Mouse (Mus musculus): ENCODE data around the gene Chn1. TPM values are rescaled to one million over a fixed set of nuclear protein-coding genes. Genes with fewer than 3 reads are reported as not detected.

Chn1 gene
- polyA plus RNA-seq, 1 experiment from 2014 or later = 14.4 TPM

Other genes starting within 250 kb of the Chn1 start
- 7.3 and 8.2 TPM in 2 replicates for gene Wipf1, start 245.6 kb downstream of the Chn1 start, polyA plus RNA-seq (2016; fragmentation: Nextera tagmentation; extraction: Ambion mirVana)
- gene Chrna1, start 195.0 kb downstream of the Chn1 start, polyA plus RNA-seq (2016; fragmentation: Nextera tagmentation; extraction: Ambion mirVana) = 0.06 and 0.14 TPM in 2 replicates
- gene Atf2, start 117.3 kb upstream of the Chn1 start, polyA plus RNA-seq (2016; fragmentation: Nextera tagmentation; extraction: Ambion mirVana) = 47.9 and 50.3 TPM in 2 replicates
- 1,951 and 2,142 TPM in 2 replicates for gene Atp5g3, start 136.0 kb upstream of the Chn1 start, polyA plus RNA-seq (2016; fragmentation: Nextera tagmentation; extraction: Ambion mirVana)